Mouse (Mus musculus): ENCODE data around the gene Hpgd.

GRCm38 (mm10) chr8:56344359-56344758, 50.0 kb downstream of the Hpgd start:
- TF ChIP-seq CTCF (IDR thresholded peaks at IDR 0.05; ENCODE audit: control insufficient read depth, insufficient read depth, insufficient replicate concordance, low read depth, low read length) (no peak), POLR2A (IDR thresholded peaks at IDR 0.05; ENCODE audit: control insufficient read depth, low read depth, low read length) (no peak)
